Mouse (Mus musculus) midbrain, embryonic 12.5 days (tissue): Measurements from ENCODE around the gene Pim3. TPM values are rescaled to one million over a fixed set of nuclear protein-coding genes. Genes with fewer than 3 reads are reported as not detected.

Experiments used
- ATAC-seq: fragments of 200-750 bp; cut with Nextera tagmentation; 2 replicates; pipeline ENCODE4 v1.8.0; 2017; ENCODE audit warnings: low read depth, moderate TSS enrichment, moderate library complexity; ENCODE audit not compliant: low FRiP score
- H3K27ac ChIP-seq: fragments of 300-500 bp; sonication (generic); replicated peaks from 2 replicates; pipeline ENCODE4 v1.5.1; 2016; ENCODE audit warnings: mild to moderate bottlenecking
- H3K27me3 ChIP-seq: fragments of 300-500 bp; sonication (generic); 2 replicates; pipeline ENCODE4 v1.6.1; 2016; ENCODE audit warnings: mild to moderate bottlenecking
- H3K36me3 ChIP-seq: fragments of 300-500 bp; sonication (generic); 2 replicates; pipeline ENCODE4 v1.6.1; 2016
- H3K4me1 ChIP-seq: fragments of 300-500 bp; sonication (generic); 2 replicates; pipeline ENCODE4 v1.6.1; 2016
- H3K4me2 ChIP-seq: fragments of 300-500 bp; sonication (generic); replicated peaks from 2 replicates; pipeline ENCODE4 v1.6.1; 2016; ENCODE audit warnings: mild to moderate bottlenecking, moderate library complexity
- H3K4me3 ChIP-seq: fragments of 300-500 bp; sonication (generic); 2 replicates; pipeline ENCODE4 v1.5.1; 2016; ENCODE audit warnings: mild to moderate bottlenecking
- H3K9ac ChIP-seq: fragments of 300-500 bp; sonication (generic); replicated peaks from 2 replicates; pipeline ENCODE4 v1.6.1; 2016; ENCODE audit warnings: mild to moderate bottlenecking, moderate library complexity
- H3K9me3 ChIP-seq: fragments of 300-500 bp; sonication (generic); 2 replicates; pipeline ENCODE4 v1.6.1; 2016; ENCODE audit warnings: mild to moderate bottlenecking
- WGBS: fragments of 180-500 bp; shearing (Covaris S2); methylation state at CpG from one replicate; pipeline ENCODE4 v1.1.7; 2016; 5-methylcytosine and 5-hydroxymethylcytosine counted together
- polyA plus RNA-seq: library from polyadenylated mRNA; unstranded; fragments of >200 nt; fragmentation: Nextera tagmentation; extraction: Ambion mirVana; gene quantifications from 2 replicates; pipeline ENCODE4 v1.2.1, GENCODE M21; 2016

The Pim3 gene
- polyA plus RNA-seq, 1 experiment from 2014 or later, result 49.3 TPM

- Histone ChIP-seq H3K4me2 (no peak overlapping the region), H3K4me3 (no peak overlapping the region), H3K27ac (no peak overlapping the region), H3K9me3 (no peaks in the 10 kb centered on the region), H3K4me1 (peaks cover 25% of the 10 kb centered on the region), H3K9ac (no peak overlapping the region), H3K27me3 (peaks cover 27% of the 10 kb centered on the region; the same call in 1 of the 2 replicates), H3K36me3 (no peaks in the 10 kb centered on the region)
- WGBS, result 68% methylated on average over 10 of the region's 10 CpGs
- no peak for ATAC-seq
These were observed 21.9 kb upstream of the Pim3 start for GRCm38 (mm10) chr15:88840126-88840525.

- peaks cover 25% of the 10 kb centered on the region for H3K4me1 ChIP-seq
- H3K27ac ChIP-seq, result no peak overlapping the region
- H3K4me3 ChIP-seq, result no peak overlapping the region
- no peaks in the 10 kb centered on the region for H3K9me3 ChIP-seq
- H3K4me2 ChIP-seq, result no peak overlapping the region
- ATAC-seq, result no peak
- H3K36me3 ChIP-seq, result no peaks in the 10 kb centered on the region
- H3K9ac ChIP-seq, result no peak overlapping the region
- H3K27me3 ChIP-seq, result peaks cover 25% of the 10 kb centered on the region; the same call in 1 of the 2 replicates
- 83% methylated on average over 2 of the region's 2 CpGs for WGBS
These were observed 20.8 kb upstream of the Pim3 start for GRCm38 (mm10) chr15:88841160-88841559.

GRCm38 (mm10) chr15:88841580-88842299 lies 20.2 kb upstream of the Pim3 start:
- H3K4me1 ChIP-seq, result peaks cover 25% of the 10 kb centered on the region
- H3K27me3 ChIP-seq, result peaks cover 19% of the 10 kb centered on the region; the same call in 1 of the 2 replicates
- 90% methylated on average over 3 of the region's 3 CpGs for WGBS
- H3K4me2 ChIP-seq, result no peak overlapping the region
- H3K4me3 ChIP-seq, result no peak overlapping the region
- H3K27ac ChIP-seq, result no peak overlapping the region
- no peak overlapping the region for H3K9ac ChIP-seq
- H3K9me3 ChIP-seq, result no peaks in the 10 kb centered on the region
- H3K36me3 ChIP-seq, result no peaks in the 10 kb centered on the region
- ATAC-seq, result no peak

- H3K27me3 ChIP-seq, result peaks cover 17% of the 10 kb centered on the region; the same call in 1 of the 2 replicates
- no peaks in the 10 kb centered on the region for H3K9me3 ChIP-seq
- no peak for ATAC-seq
- H3K4me2 ChIP-seq, result no peak overlapping the region
- H3K36me3 ChIP-seq, result no peaks in the 10 kb centered on the region
- 79% methylated on average over 3 of the region's 3 CpGs for WGBS
- H3K27ac ChIP-seq, result no peak overlapping the region
- H3K4me1 ChIP-seq, result peaks cover 22% of the 10 kb centered on the region
- H3K9ac ChIP-seq, result no peak overlapping the region
- H3K4me3 ChIP-seq, result no peak overlapping the region
These were observed 19.7 kb upstream of the Pim3 start for GRCm38 (mm10) chr15:88842300-88842673.

- no peak overlapping the region for H3K27ac ChIP-seq
- 49% methylated on average over 8 of the region's 8 CpGs for WGBS
- ATAC-seq, result no peak
These were observed 18.4 kb upstream of the Pim3 start for GRCm38 (mm10) chr15:88843486-88844097.

GRCm38 (mm10) chr15:88844966-88845365 lies 17.0 kb upstream of the Pim3 start:
- no peak overlapping the region for H3K4me3 ChIP-seq
- ATAC-seq, result no peak
- H3K4me2 ChIP-seq, result no peak overlapping the region
- no peak overlapping the region for H3K9ac ChIP-seq
- 88% methylated on average over 7 of the region's 7 CpGs for WGBS
- no peak overlapping the region for H3K27ac ChIP-seq
- H3K4me1 ChIP-seq, result 0 out of 2 replicates have a peak, but pooled peaks cover 3% of the 10 kb centered on the region
- H3K27me3 ChIP-seq, result 0 out of 2 replicates have a peak, but pooled peaks cover 6% of the 10 kb centered on the region
- no peaks in the 10 kb centered on the region for H3K9me3 ChIP-seq
- no peaks in the 10 kb centered on the region for H3K36me3 ChIP-seq

More at GRCm38 (mm10) chr15:88843486-88844097, 18.4 kb upstream of the Pim3 start:
- Histone ChIP-seq H3K4me2 (no peak overlapping the region), H3K9ac (no peak overlapping the region), H3K9me3 (no peaks in the 10 kb centered on the region), H3K4me3 (no peak overlapping the region), H3K27me3 (peaks cover 17% of the 10 kb centered on the region; the same call in 1 of the 2 replicates), H3K36me3 (no peaks in the 10 kb centered on the region), H3K4me1 (peaks cover 15% of the 10 kb centered on the region; the same call in 1 of the 2 replicates)

GRCm38 (mm10) chr15:88848661-88849060 lies 13.3 kb upstream of the Pim3 start:
- H3K9ac ChIP-seq, result no peak overlapping the region

GRCm38 (mm10) chr15:88849621-88850020 lies 12.4 kb upstream of the Pim3 start:
- no peak for ATAC-seq
- no peaks in the 10 kb centered on the region for H3K36me3 ChIP-seq
- 91% methylated on average over 2 of the region's 2 CpGs for WGBS

More at GRCm38 (mm10) chr15:88848661-88849060, 13.3 kb upstream of the Pim3 start:
- H3K4me2 ChIP-seq, result no peak overlapping the region
- no peak overlapping the region for H3K27ac ChIP-seq
- H3K27me3 ChIP-seq, result no peaks in the 10 kb centered on the region
- no peak overlapping the region for H3K4me3 ChIP-seq
- no peaks in the 10 kb centered on the region for H3K9me3 ChIP-seq
- no peak for ATAC-seq
- 95% methylated on average over 1 of the region's 1 CpGs for WGBS
- H3K36me3 ChIP-seq, result no peaks in the 10 kb centered on the region
- no peaks in the 10 kb centered on the region for H3K4me1 ChIP-seq

GRCm38 (mm10) chr15:88850146-88850826 lies 11.7 kb upstream of the Pim3 start:
- ATAC-seq, result no peak
- H3K9me3 ChIP-seq, result no peaks in the 10 kb centered on the region
- H3K27me3 ChIP-seq, result no peaks in the 10 kb centered on the region
- 65% methylated on average over 10 of the region's 10 CpGs for WGBS
- no peak overlapping the region for H3K4me3 ChIP-seq
- H3K9ac ChIP-seq, result no peak overlapping the region
- no peak overlapping the region for H3K4me2 ChIP-seq
- no peaks in the 10 kb centered on the region for H3K36me3 ChIP-seq
- no peak overlapping the region for H3K27ac ChIP-seq
- peaks cover 9% of the 10 kb centered on the region; the same call in 1 of the 2 replicates for H3K4me1 ChIP-seq

More at GRCm38 (mm10) chr15:88849621-88850020, 12.4 kb upstream of the Pim3 start:
- Histone ChIP-seq H3K4me1 (peaks cover 6% of the 10 kb centered on the region; the same call in 1 of the 2 replicates), H3K4me3 (no peak overlapping the region), H3K4me2 (no peak overlapping the region), H3K9ac (no peak overlapping the region), H3K9me3 (no peaks in the 10 kb centered on the region), H3K27me3 (no peaks in the 10 kb centered on the region), H3K27ac (no peak overlapping the region)

- no peak for ATAC-seq
- Histone ChIP-seq H3K4me2 (no peak overlapping the region), H3K4me1 (peaks cover 9% of the 10 kb centered on the region; the same call in 1 of the 2 replicates), H3K4me3 (no peak overlapping the region), H3K27ac (no peak overlapping the region), H3K9me3 (no peaks in the 10 kb centered on the region), H3K36me3 (no peaks in the 10 kb centered on the region), H3K27me3 (no peaks in the 10 kb centered on the region), H3K9ac (no peak overlapping the region)
- 67% methylated on average over 3 of the region's 3 CpGs for WGBS
These were observed 10.9 kb upstream of the Pim3 start for GRCm38 (mm10) chr15:88851076-88851475.

- WGBS, result 83% methylated on average over 9 of the region's 10 CpGs
- Histone ChIP-seq H3K9me3 (no peaks in the 10 kb centered on the region), H3K4me1 (peaks cover 9% of the 10 kb centered on the region; the same call in 1 of the 2 replicates), H3K27ac (no peak overlapping the region), H3K4me3 (no peak overlapping the region), H3K27me3 (no peaks in the 10 kb centered on the region), H3K4me2 (no peak overlapping the region), H3K9ac (no peak overlapping the region), H3K36me3 (no peaks in the 10 kb centered on the region)
- no peak for ATAC-seq
These were observed 10.4 kb upstream of the Pim3 start for GRCm38 (mm10) chr15:88851507-88852149.
